Mouse (Mus musculus) myocyte (in vitro differentiated cells): ENCODE measurements around the gene Prrc2a. TPM values are rescaled to one million over a fixed set of nuclear protein-coding genes. Genes with fewer than 3 reads are reported as not detected.

Experiments used
- H3K27me3 ChIP-seq: one replicate; pipeline ENCODE4 v1.6.1; 2011; ENCODE audit not compliant: control insufficient read depth, insufficient read depth, insufficient read length
- H3K36me3 ChIP-seq: one replicate; pipeline ENCODE4 v1.6.1; 2011; ENCODE audit not compliant: control insufficient read depth, insufficient read depth
- H3K4me2 ChIP-seq: one replicate; pipeline ENCODE4 v1.6.1; 2011; ENCODE audit warnings: low read depth, control low read depth
- H3K4me3 ChIP-seq: one replicate; pipeline ENCODE4 v1.5.1; 2011; ENCODE audit warnings: mild to moderate bottlenecking, control low read depth, moderate library complexity
- H3K79me2 ChIP-seq: one replicate; pipeline ENCODE4 v1.6.1; 2011; ENCODE audit not compliant: control insufficient read depth, insufficient read depth
- H3ac ChIP-seq: one replicate; pipeline ENCODE4 v1.6.1; 2011; ENCODE audit not compliant: control insufficient read depth, insufficient read length
- CEBPB ChIP-seq: IDR thresholded peaks from 2 replicates; pipeline ENCODE4 v1.6.1; 2011; ENCODE audit warnings: mild to moderate bottlenecking, moderate library complexity; ENCODE audit not compliant: poor library complexity, insufficient read depth, severe bottlenecking
- E2F4 ChIP-seq: IDR thresholded peaks from one replicate; pipeline ENCODE4 v1.6.1; 2011; ENCODE audit warnings: mild to moderate bottlenecking, control low read depth, moderate library complexity; ENCODE audit not compliant: insufficient read depth
- MAX ChIP-seq: IDR thresholded peaks from one replicate; pipeline ENCODE4 v1.6.1; 2011; ENCODE audit warnings: low read depth, mild to moderate bottlenecking, control low read depth
- MYOD1 ChIP-seq, 3 experiments: IDR thresholded peaks; one replicate each; pipeline ENCODE4 v1.6.1; 2011; ENCODE audit warnings: control low read depth in 2 of 3, low read depth in 2 of 3, mild to moderate bottlenecking in 2 of 3, moderate library complexity in 1 of 3; ENCODE audit not compliant: insufficient read length in 2 of 3, control insufficient read depth in 1 of 3
- MYOG ChIP-seq, 3 experiments: IDR thresholded peaks; one replicate each; pipeline ENCODE4 v1.6.1; 2011; ENCODE audit warnings: control low read depth in 2 of 3, low read depth in 2 of 3, mild to moderate bottlenecking in 2 of 3; ENCODE audit not compliant: insufficient read length in 2 of 3, control insufficient read depth in 1 of 3, insufficient read depth in 1 of 3
- POLR2A ChIP-seq: IDR thresholded peaks from one replicate; pipeline ENCODE4 v1.6.1; 2011; ENCODE audit warnings: low read depth, mild to moderate bottlenecking, control low read depth, moderate library complexity; ENCODE audit not compliant: insufficient read length
- POLR2AphosphoS2 ChIP-seq: IDR thresholded peaks from one replicate; pipeline ENCODE4 v1.6.1; 2011; ENCODE audit warnings: low read depth, control low read depth; ENCODE audit not compliant: insufficient read length
- REST ChIP-seq: IDR thresholded peaks from one replicate; pipeline ENCODE4 v1.6.1; 2011; ENCODE audit warnings: mild to moderate bottlenecking, control low read depth, moderate library complexity; ENCODE audit not compliant: insufficient read depth, insufficient read length
- SRF ChIP-seq: IDR thresholded peaks from one replicate; pipeline ENCODE4 v1.6.1; 2011; ENCODE audit warnings: low read depth; ENCODE audit not compliant: control insufficient read depth, insufficient read length
- TCF12 ChIP-seq: IDR thresholded peaks from one replicate; pipeline ENCODE4 v1.6.1; 2011; ENCODE audit warnings: mild to moderate bottlenecking, control low read depth; ENCODE audit not compliant: poor library complexity, insufficient read depth, severe bottlenecking
- TCF3 ChIP-seq: IDR thresholded peaks from one replicate; pipeline ENCODE4 v1.6.1; 2011; ENCODE audit warnings: low read depth, control low read depth; ENCODE audit not compliant: insufficient read length
- USF1 ChIP-seq: IDR thresholded peaks from one replicate; pipeline ENCODE4 v1.6.1; 2011; ENCODE audit warnings: low read depth, mild to moderate bottlenecking, control low read depth, moderate library complexity
- polyA plus RNA-seq: library from polyadenylated mRNA; unstranded; fragments of >200 nt; fragmentation: generic; extraction: Trizol; gene quantifications from one replicate; pipeline ENCODE4 v1.2.1, GENCODE M21; 2012; ENCODE audit warnings: missing spikeins

The Prrc2a gene
- polyA plus RNA-seq, 1 experiment = 153 TPM

- H3K4me2 ChIP-seq = no peak overlapping the region
- peaks cover 39% of the 10 kb centered on the region for H3K36me3 ChIP-seq
- H3K27me3 ChIP-seq = no peaks in the 10 kb centered on the region
- H3K79me2 ChIP-seq = peaks cover 15% of the 10 kb centered on the region
- no peak overlapping the region for H3K4me3 ChIP-seq
- no peak overlapping the region for H3ac ChIP-seq
- no peak for TF ChIP-seq MAX
- no peak for TF ChIP-seq TCF12
- no peak for TF ChIP-seq REST
- TF ChIP-seq SRF = no peak
- TF ChIP-seq E2F4 = no peak
These were observed 10.1 kb downstream of the Prrc2a start for GRCm38 (mm10) chr17:35154616-35155015.

- Histone ChIP-seq H3K4me3 (no peak overlapping the region), H3ac (no peak overlapping the region), H3K27me3 (no peaks in the 10 kb centered on the region), H3K36me3 (peaks cover 41% of the 10 kb centered on the region), H3K4me2 (no peak overlapping the region), H3K79me2 (peaks cover 12% of the 10 kb centered on the region)
- TF ChIP-seq USF1 = no peak
- no peak for TF ChIP-seq POLR2AphosphoS2
- TF ChIP-seq TCF12 = no peak
- TF ChIP-seq E2F4 = no peak
- no peak for TF ChIP-seq MYOD1 (IDR thresholded peaks at IDR 0.05; ENCODE audit: control insufficient read depth in 1 of 3, insufficient read length in 2 of 3, low read depth in 2 of 3)
- no peak for TF ChIP-seq REST
- no peak for TF ChIP-seq SRF
- no peak for TF ChIP-seq MYOG (IDR thresholded peaks at IDR 0.05; ENCODE audit: control insufficient read depth in 1 of 3, insufficient read depth in 1 of 3, insufficient read length in 2 of 3, low read depth in 2 of 3)
- no peak for TF ChIP-seq TCF3
- no peak for TF ChIP-seq MAX
- no peak for TF ChIP-seq POLR2A
- TF ChIP-seq CEBPB = no peak
These were observed 10.8 kb downstream of the Prrc2a start for GRCm38 (mm10) chr17:35153931-35154330.

GRCm38 (mm10) chr17:35153077-35153476, 11.6 kb downstream of the Prrc2a start:
- Histone ChIP-seq H3ac (no peak overlapping the region), H3K36me3 (peaks cover 45% of the 10 kb centered on the region)

GRCm38 (mm10) chr17:35152121-35152520, 12.6 kb downstream of the Prrc2a start:
- Histone ChIP-seq H3ac (no peak overlapping the region), H3K36me3 (peaks cover 44% of the 10 kb centered on the region), H3K4me2 (no peak overlapping the region), H3K4me3 (no peak overlapping the region), H3K27me3 (no peaks in the 10 kb centered on the region), H3K79me2 (peaks cover 1% of the 10 kb centered on the region)
- no peak for TF ChIP-seq USF1
- TF ChIP-seq MYOG (IDR thresholded peaks at IDR 0.05; ENCODE audit: control insufficient read depth in 1 of 3, insufficient read depth in 1 of 3, insufficient read length in 2 of 3, low read depth in 2 of 3) = no peak
- no peak for TF ChIP-seq TCF3
- no peak for TF ChIP-seq TCF12

More at GRCm38 (mm10) chr17:35153077-35153476, 11.6 kb downstream of the Prrc2a start:
- H3K27me3 ChIP-seq = no peaks in the 10 kb centered on the region
- H3K4me2 ChIP-seq = no peak overlapping the region
- TF ChIP-seq SRF = no peak
- TF ChIP-seq MYOD1 (IDR thresholded peaks at IDR 0.05; ENCODE audit: control insufficient read depth in 1 of 3, insufficient read length in 2 of 3, low read depth in 2 of 3) = no peak
- TF ChIP-seq TCF12 = no peak
- TF ChIP-seq TCF3 = no peak
- TF ChIP-seq POLR2A = no peak
- no peak for TF ChIP-seq E2F4
- TF ChIP-seq REST = no peak
- peaks cover 8% of the 10 kb centered on the region for H3K79me2 ChIP-seq
- no peak overlapping the region for H3K4me3 ChIP-seq

- Histone ChIP-seq H3K4me2 (no peak overlapping the region), H3K36me3 (peaks cover 38% of the 10 kb centered on the region), H3K79me2 (no peaks in the 10 kb centered on the region), H3K27me3 (no peaks in the 10 kb centered on the region), H3ac (no peak overlapping the region), H3K4me3 (no peak overlapping the region)
- TF ChIP-seq MYOG (IDR thresholded peaks at IDR 0.05; ENCODE audit: control insufficient read depth in 1 of 3, insufficient read depth in 1 of 3, insufficient read length in 2 of 3, low read depth in 2 of 3) = no peak
- no peak for TF ChIP-seq CEBPB
- TF ChIP-seq USF1 = no peak
- TF ChIP-seq REST = no peak
- peak; percentile 87 for TF ChIP-seq POLR2AphosphoS2
- no peak for TF ChIP-seq TCF12
- no peak for TF ChIP-seq TCF3
- TF ChIP-seq MAX = no peak
These were observed 16.6 kb downstream of the Prrc2a start for GRCm38 (mm10) chr17:35147922-35148639.
